Comparison of ENCODE assay signal across 20 mouse cellular contexts in genomic region chr1:125467936-125468335, GRCm38 (mm10). TPM values are rescaled to one million over a fixed set of nuclear protein-coding genes. Genes with fewer than 3 reads are reported as not detected.
A peak's percentile ranks its signal among the peaks of the same experiment; 100 is the strongest.
DNase-seq lines count a peak whose midpoint lies in the region; ATAC-seq and TF ChIP-seq lines count a peak whose summit lies in the region.
"Had no signal": no experiment of that assay in that cellular context is flagged by ENCODE, and none has a peak within 500 bp of the region (broad histone marks: within the 10 kb centered on the region; RNA-seq: fewer than 3 reads in every experiment).

No protein-coding gene starts in this region.

- no peak overlapping the region for H3K4me3 ChIP-seq in CH12.LX (replicated peaks in 1 of 3; ENCODE audit: low read depth in 2 of 3, low read length in 2 of 3, poor library complexity in 1 of 3)
- H3K4me3 ChIP-seq in intestine, embryonic 16.5 days (ENCODE audit: low read length) = no peak overlapping the region
- H3K4me3 ChIP-seq: embryonic facial prominence, embryonic 13.5 days; limb, embryonic 12.5 days; liver, embryonic 13.5 days; lung, embryonic 15.5 days; neural tube, embryonic 13.5 days had no signal

- H3K9ac ChIP-seq in CH12.LX (ENCODE audit: insufficient read depth, low read depth) = 0 out of 2 replicates have a peak overlapping the region, but pooled peaks have one; percentile 19
- H3K9ac ChIP-seq in intestine, embryonic 16.5 days (ENCODE audit: low read depth, low read length) = no peak overlapping the region
- H3K9ac ChIP-seq: embryonic facial prominence, embryonic 13.5 days; forebrain, postnatal 0 days; limb, embryonic 12.5 days; liver, embryonic 13.5 days; lung, embryonic 15.5 days; neural tube, embryonic 13.5 days had no signal

- peaks cover 18 to 59% of the 10 kb centered on the region in 2 experiments for H3K4me1 ChIP-seq in CH12.LX (ENCODE audit: control insufficient read depth in 1 of 2, insufficient read depth in 2 of 2)
- H3K4me1 ChIP-seq in intestine, embryonic 16.5 days (ENCODE audit: control insufficient read depth, insufficient read depth, low read length) = no peaks in the 10 kb centered on the region
- H3K4me1 ChIP-seq: embryonic facial prominence, embryonic 13.5 days; limb, embryonic 12.5 days; liver, embryonic 13.5 days; neural tube, embryonic 13.5 days had no signal

- H3K4me2 ChIP-seq in CH12.LX (ENCODE audit: insufficient read depth, low read depth, poor library complexity, severe bottlenecking) = peak overlapping the region; percentile 71
- H3K4me2 ChIP-seq in intestine, embryonic 16.5 days (ENCODE audit: low read depth, low read length) = no peak overlapping the region
- H3K4me2 ChIP-seq: embryonic facial prominence, embryonic 13.5 days; limb, embryonic 12.5 days; liver, embryonic 13.5 days; lung, embryonic 15.5 days; neural tube, embryonic 13.5 days had no signal

- H3K36me3 ChIP-seq in CH12.LX (replicated peaks in 1 of 2; ENCODE audit: control insufficient read depth in 1 of 2, insufficient read depth in 1 of 2, low read length in 1 of 2) = no peaks in the 10 kb centered on the region
- no peaks in the 10 kb centered on the region for H3K36me3 ChIP-seq in intestine, embryonic 16.5 days (ENCODE audit: control insufficient read depth, insufficient read depth, low read length)
- H3K36me3 ChIP-seq: embryonic facial prominence, embryonic 13.5 days; limb, embryonic 12.5 days; liver, embryonic 13.5 days; lung, embryonic 15.5 days; neural tube, embryonic 13.5 days had no signal

- ATAC-seq in granulocyte monocyte progenitor cell, adult 5-6 weeks (replicated peaks; ENCODE audit: poor library complexity, severe bottlenecking) = peak; percentile 35
- peak; percentile 7; the same call in 1 of the 2 replicates for ATAC-seq in monocyte, adult 5-6 weeks (replicated peaks; ENCODE audit: insufficient number of reproducible peaks, low FRiP score, low TSS enrichment, poor library complexity, severe bottlenecking)
- no peak for ATAC-seq in intestine, embryonic 16.5 days
- ATAC-seq: forebrain, postnatal 0 days had no signal

- H3K9me3 ChIP-seq in CH12.LX (replicated peaks; ENCODE audit: low read length) = no peaks in the 10 kb centered on the region
- H3K9me3 ChIP-seq in intestine, embryonic 16.5 days (ENCODE audit: control insufficient read depth, low read length) = no peaks in the 10 kb centered on the region
- H3K9me3 ChIP-seq: embryonic facial prominence, embryonic 13.5 days; limb, embryonic 12.5 days; liver, embryonic 13.5 days; lung, embryonic 15.5 days; neural tube, embryonic 13.5 days had no signal

- DNase-seq in B cell, adult 2 months = peak; percentile 34 to 45
- DNase-seq in CH12.LX (ENCODE audit: extremely low read depth) (no peak), MN1 (ENCODE audit: low spot score) (no peak)
- DNase-seq in left cerebral cortex, adult 11 months (ENCODE audit: low spot score) = no peak
- DNase-seq in yolk sac, embryonic 10.5 days (ENCODE audit: low spot score) = no peak
- DNase-seq: adrenal gland, adult 2 months; cerebellum, adult 2 months; forebrain, postnatal 0 days; heart, adult 18-20 months; kidney, postnatal 14 days; liver, embryonic 13.5 days; thymus, postnatal 36 days had no signal

- TF ChIP-seq CTCF in CH12.LX (conservative IDR thresholded peaks at IDR 0.05 in 1 of 2, IDR thresholded peaks at IDR 0.05 in 1 of 2; ENCODE audit: low read depth in 2 of 2, low read length in 2 of 2) = no peak

- TF ChIP-seq EP300 in CH12.LX (IDR thresholded peaks at IDR 0.05; ENCODE audit: low read length) = no peak

- TF ChIP-seq RAD21 in CH12.LX (IDR thresholded peaks at IDR 0.05; ENCODE audit: low read depth, low read length) = no peak

- no peak overlapping the region for H3K27ac ChIP-seq in CH12.LX (ENCODE audit: insufficient read depth, low read depth)
- no peak overlapping the region for H3K27ac ChIP-seq in intestine, embryonic 16.5 days (ENCODE audit: low read length)
- H3K27ac ChIP-seq: embryonic facial prominence, embryonic 13.5 days; limb, embryonic 12.5 days; liver, embryonic 13.5 days; lung, embryonic 15.5 days; neural tube, embryonic 13.5 days; stomach, postnatal 0 days had no signal

- H3K79me2 ChIP-seq in CH12.LX (replicated peaks; ENCODE audit: control insufficient read depth, extremely low read depth, insufficient read depth, poor library complexity, severe bottlenecking) = no peaks in the 10 kb centered on the region

- no peaks in the 10 kb centered on the region for H3K27me3 ChIP-seq in CH12.LX (replicated peaks)
- no peaks in the 10 kb centered on the region for H3K27me3 ChIP-seq in intestine, embryonic 16.5 days (replicated peaks; ENCODE audit: control insufficient read depth, insufficient read depth, low read length)
- H3K27me3 ChIP-seq: embryonic facial prominence, embryonic 13.5 days; limb, embryonic 12.5 days; liver, embryonic 13.5 days; lung, embryonic 15.5 days; neural tube, embryonic 13.5 days had no signal

- in situ Hi-C loops in CH12.LX (cut with MboI; ENCODE audit: low pct_ligation_motif_present, low pct_unique_long_range_greater_than_20kb, low sequenced_read_pairs) = no loop called here

- dilution Hi-C loops in CH12.LX (cut with MboI; ENCODE audit: extremely low pct_ligation_motif_present, extremely low pct_unique_long_range_greater_than_20kb, low sequenced_read_pairs) = no loop called here

- no peak for TF ChIP-seq POLR2A in CH12.LX (IDR thresholded peaks at IDR 0.05; ENCODE audit: low read depth, low read length)

- 95% methylated on average over 4 of the region's 4 CpGs for WGBS in intestine, embryonic 16.5 days

TF ChIP-seq in CH12.LX, 34 proteins besides CTCF, POLR2A, EP300 and RAD21:
- TF ChIP-seq USF1 (IDR thresholded peaks at IDR 0.05; ENCODE audit: low read depth, low read length) (peak; percentile 73), PAX5 (IDR thresholded peaks at IDR 0.05; ENCODE audit: low read length) (no peak), MEF2A (IDR thresholded peaks at IDR 0.05; ENCODE audit: borderline replicate concordance, low read depth, low read length) (no peak), HCFC1 (IDR thresholded peaks at IDR 0.05; ENCODE audit: low read depth, low read length) (no peak), MYC (IDR thresholded peaks at IDR 0.05; ENCODE audit: low read depth, low read length) (no peak), BHLHE40 (IDR thresholded peaks at IDR 0.05; ENCODE audit: low read depth, low read length) (peak; percentile 67), POLR2AphosphoS2 (IDR thresholded peaks at IDR 0.05; ENCODE audit: low read depth, low read length) (no peak), IRF4 (IDR thresholded peaks at IDR 0.05; ENCODE audit: low read depth, low read length) (no peak), NRF1 (IDR thresholded peaks at IDR 0.05; ENCODE audit: low read depth, low read length) (no peak), USF2 (conservative IDR thresholded peaks at IDR 0.05; ENCODE audit: low read depth, low read length) (peak; percentile 71)

RNA-seq across cellular contexts. Expression of gene Actr3, which starts 32.4 kb away (rescaled TPM):
- total RNA-seq in CH12.LX (2012; rRNA removed) = 176 and 184 TPM in 2 replicates
- total RNA-seq in CH12.LX (2014; rRNA removed) = 513 and 576 TPM in 2 replicates
- 374 and 427 TPM in 2 replicates for polyA plus RNA-seq in CH12.LX (2012; ENCODE audit: insufficient read length, low read depth)
- total RNA-seq in granulocyte monocyte progenitor cell, adult 5-6 weeks (2014; fragmentation: Nextera tagmentation) = 426 TPM in 2 replicates
- 889 and 988 TPM in 2 replicates for total RNA-seq in granulocyte monocyte progenitor cell, adult 5-6 weeks (2017)
- 2,047 to 2,533 TPM (median 2,184 TPM) in 3 replicates for total RNA-seq in monocyte, adult 5-6 weeks (2017)
- polyA plus RNA-seq in intestine, embryonic 16.5 days (2015; fragmentation: Nextera tagmentation; extraction: Ambion mirVana) = 354 and 361 TPM in 2 replicates

Comparison
In these comparisons a context has a peak if more than half of its experiments do, and no peak if none do; other contexts are left out.
1. DNase-seq: peak in B cell, adult 2 months (2 of 2); none in CH12.LX (single experiment), left cerebral cortex, adult 11 months (single experiment), yolk sac, embryonic 10.5 days (single experiment) and MN1 (single experiment).